Mouse (Mus musculus): Measurements from ENCODE around the gene Nme3. TPM values are rescaled to one million over a fixed set of nuclear protein-coding genes. Genes with fewer than 3 reads are reported as not detected.
A peak's percentile ranks its signal among the peaks of the same experiment; 100 is the strongest.

Gene Nme3
- polyA plus RNA-seq, 1 experiment, result 76.7 TPM

- Histone ChIP-seq H3K4me3 (ENCODE audit: control insufficient read depth, insufficient read depth, low read length) (no peak overlapping the region), H3K27me3 (ENCODE audit: control insufficient read depth, insufficient read depth, low read length) (no peaks in the 10 kb centered on the region), H3K4me1 (replicated peaks; ENCODE audit: control insufficient read depth, insufficient read depth, low read length) (peaks cover 27% of the 10 kb centered on the region), H3K36me3 (ENCODE audit: control insufficient read depth, insufficient read depth, low read length) (peaks cover 22% of the 10 kb centered on the region), H3K27ac (ENCODE audit: control insufficient read depth, insufficient read depth, low read length) (no peak overlapping the region)
- DNase-seq, result no peak
- TF ChIP-seq POLR2A (IDR thresholded peaks at IDR 0.05; ENCODE audit: control insufficient read depth, extremely low read depth, insufficient read depth, low read length, poor library complexity) (no peak), CTCF (IDR thresholded peaks at IDR 0.05; ENCODE audit: borderline replicate concordance, control insufficient read depth, extremely low read depth, insufficient read depth, low read length, poor library complexity) (no peak)
- 95% methylated on average over 12 of the region's 12 CpGs for WGBS
Measured at GRCm38 (mm10) chr17:24892785-24893184, 3.5 kb upstream of the Nme3 start.

- Histone ChIP-seq H3K27me3 (ENCODE audit: control insufficient read depth, insufficient read depth, low read length) (no peaks in the 10 kb centered on the region), H3K4me1 (replicated peaks; ENCODE audit: control insufficient read depth, insufficient read depth, low read length) (peaks cover 26% of the 10 kb centered on the region), H3K36me3 (ENCODE audit: control insufficient read depth, insufficient read depth, low read length) (peaks cover 22% of the 10 kb centered on the region), H3K27ac (ENCODE audit: control insufficient read depth, insufficient read depth, low read length) (no peak overlapping the region), H3K4me3 (ENCODE audit: control insufficient read depth, insufficient read depth, low read length) (no peak overlapping the region)
- 96% methylated on average over 2 of the region's 2 CpGs for WGBS
- no peak for DNase-seq
- TF ChIP-seq CTCF (IDR thresholded peaks at IDR 0.05; ENCODE audit: borderline replicate concordance, control insufficient read depth, extremely low read depth, insufficient read depth, low read length, poor library complexity), result no peak
- no peak for TF ChIP-seq POLR2A (IDR thresholded peaks at IDR 0.05; ENCODE audit: control insufficient read depth, extremely low read depth, insufficient read depth, low read length, poor library complexity)
Measured at GRCm38 (mm10) chr17:24893276-24893675, 3.0 kb upstream of the Nme3 start.

- Histone ChIP-seq H3K4me3 (ENCODE audit: control insufficient read depth, insufficient read depth, low read length) (peak overlapping the region; percentile 71), H3K27me3 (ENCODE audit: control insufficient read depth, insufficient read depth, low read length) (no peaks in the 10 kb centered on the region), H3K4me1 (replicated peaks; ENCODE audit: control insufficient read depth, insufficient read depth, low read length) (peaks cover 26% of the 10 kb centered on the region), H3K27ac (ENCODE audit: control insufficient read depth, insufficient read depth, low read length) (peak overlapping the region; percentile 67), H3K36me3 (ENCODE audit: control insufficient read depth, insufficient read depth, low read length) (peaks cover 20% of the 10 kb centered on the region)
- DNase-seq, result no peak
- TF ChIP-seq CTCF (IDR thresholded peaks at IDR 0.05; ENCODE audit: borderline replicate concordance, control insufficient read depth, extremely low read depth, insufficient read depth, low read length, poor library complexity) (no peak), POLR2A (IDR thresholded peaks at IDR 0.05; ENCODE audit: control insufficient read depth, extremely low read depth, insufficient read depth, low read length, poor library complexity) (no peak)
- WGBS, result 14% methylated on average over 31 of the region's 31 CpGs
Measured at GRCm38 (mm10) chr17:24894061-24894994, 2.0 kb upstream of the Nme3 start.

GRCm38 (mm10) chr17:24894995-24895547, 1.2 kb upstream of the Nme3 start, which contains the start of the genes Eme2 and Mrps34:
Gene Eme2 (minus strand): TSS chr17:24895087.
Gene Mrps34 (plus strand): TSS chr17:24895116.
- WGBS, result under 1% methylated on average over 62 of the region's 62 CpGs
- peaks cover 26% of the 10 kb centered on the region for H3K36me3 ChIP-seq (ENCODE audit: control insufficient read depth, insufficient read depth, low read length)
- peaks cover 26% of the 10 kb centered on the region for H3K4me1 ChIP-seq (replicated peaks; ENCODE audit: control insufficient read depth, insufficient read depth, low read length)

GRCm38 (mm10) chr17:24895571-24896240, 594 bp upstream of the Nme3 start:
- Histone ChIP-seq H3K4me3 (ENCODE audit: control insufficient read depth, insufficient read depth, low read length) (peak overlapping the region; percentile 71), H3K36me3 (ENCODE audit: control insufficient read depth, insufficient read depth, low read length) (peaks cover 28% of the 10 kb centered on the region), H3K27me3 (ENCODE audit: control insufficient read depth, insufficient read depth, low read length) (no peaks in the 10 kb centered on the region), H3K4me1 (replicated peaks; ENCODE audit: control insufficient read depth, insufficient read depth, low read length) (peaks cover 26% of the 10 kb centered on the region), H3K27ac (ENCODE audit: control insufficient read depth, insufficient read depth, low read length) (peak overlapping the region; percentile 67)
- TF ChIP-seq CTCF (IDR thresholded peaks at IDR 0.05; ENCODE audit: borderline replicate concordance, control insufficient read depth, extremely low read depth, insufficient read depth, low read length, poor library complexity) (no peak), POLR2A (IDR thresholded peaks at IDR 0.05; ENCODE audit: control insufficient read depth, extremely low read depth, insufficient read depth, low read length, poor library complexity) (no peak)
- WGBS, result 5% methylated on average over 23 of the region's 23 CpGs
- no peak for DNase-seq

More at GRCm38 (mm10) chr17:24894995-24895547, 1.2 kb upstream of the Nme3 start, which contains the start of the genes Eme2 and Mrps34:
- peak; percentile 71 for DNase-seq
- Histone ChIP-seq H3K27ac (ENCODE audit: control insufficient read depth, insufficient read depth, low read length) (peak within 1 kb of the TSS; percentile 67), H3K4me3 (ENCODE audit: control insufficient read depth, insufficient read depth, low read length) (peak within 1 kb of the TSS; percentile 71), H3K27me3 (ENCODE audit: control insufficient read depth, insufficient read depth, low read length) (no peaks in the 10 kb centered on the region)
- TF ChIP-seq CTCF (IDR thresholded peaks at IDR 0.05; ENCODE audit: borderline replicate concordance, control insufficient read depth, extremely low read depth, insufficient read depth, low read length, poor library complexity) (0 out of 2 replicates have a peak, but pooled peaks have one; percentile 22), POLR2A (IDR thresholded peaks at IDR 0.05; ENCODE audit: control insufficient read depth, extremely low read depth, insufficient read depth, low read length, poor library complexity) (0 out of 2 replicates have a peak, but pooled peaks have one; percentile 36)

GRCm38 (mm10) chr17:24896993-24897269, 631 bp downstream of the Nme3 start:
- Histone ChIP-seq H3K4me3 (ENCODE audit: control insufficient read depth, insufficient read depth, low read length) (peak overlapping the region; percentile 71), H3K36me3 (ENCODE audit: control insufficient read depth, insufficient read depth, low read length) (peaks cover 32% of the 10 kb centered on the region), H3K27me3 (ENCODE audit: control insufficient read depth, insufficient read depth, low read length) (no peaks in the 10 kb centered on the region), H3K27ac (ENCODE audit: control insufficient read depth, insufficient read depth, low read length) (no peak overlapping the region), H3K4me1 (replicated peaks; ENCODE audit: control insufficient read depth, insufficient read depth, low read length) (peaks cover 26% of the 10 kb centered on the region)
- 68% methylated on average over 11 of the region's 11 CpGs for WGBS
- DNase-seq, result no peak
- TF ChIP-seq POLR2A (IDR thresholded peaks at IDR 0.05; ENCODE audit: control insufficient read depth, extremely low read depth, insufficient read depth, low read length, poor library complexity) (no peak), CTCF (IDR thresholded peaks at IDR 0.05; ENCODE audit: borderline replicate concordance, control insufficient read depth, extremely low read depth, insufficient read depth, low read length, poor library complexity) (no peak)
